Comparison of ENCODE assay signal across 9 mouse cellular contexts in genomic region chr13:93839137-93839630, GRCm38 (mm10).
DNase-seq lines count a peak whose midpoint lies in the region; ATAC-seq lines count a peak whose summit lies in the region.
"Had no signal": no experiment of that assay in that cellular context is flagged by ENCODE, and none has a peak within 500 bp of the region (broad histone marks: within the 10 kb centered on the region; RNA-seq: fewer than 3 reads in every experiment).

No protein-coding gene starts in this region.

- WGBS in hindbrain, embryonic 14.5 days, result 32% methylated on average over 10 of the region's 10 CpGs
- WGBS in midbrain, embryonic 12.5 days, result 24% methylated on average over 10 of the region's 10 CpGs

- peak overlapping the region; percentile 63 for H3K27ac ChIP-seq in hindbrain, embryonic 14.5 days
- peak overlapping the region; percentile 73 for H3K27ac ChIP-seq in midbrain, embryonic 12.5 days (replicated peaks)
- H3K27ac ChIP-seq: liver, embryonic 14.5 days had no signal

- peaks cover 18% of the 10 kb centered on the region for H3K4me1 ChIP-seq in hindbrain, embryonic 14.5 days (replicated peaks; ENCODE audit: control insufficient read depth, insufficient read depth, low read length)
- peaks cover 20% of the 10 kb centered on the region for H3K4me1 ChIP-seq in midbrain, embryonic 12.5 days

- peak; percentile 87 for ATAC-seq in hindbrain, embryonic 14.5 days (ENCODE audit: low FRiP score)
- peak; percentile 96 for ATAC-seq in midbrain, embryonic 12.5 days (ENCODE audit: low FRiP score, low read depth)

- no peaks in the 10 kb centered on the region for H3K9me3 ChIP-seq in hindbrain, embryonic 14.5 days (ENCODE audit: control insufficient read depth, low read length)
- H3K9me3 ChIP-seq in midbrain, embryonic 12.5 days, result 0 out of 2 replicates have a peak, but pooled peaks cover 9% of the 10 kb centered on the region

- H3K27me3 ChIP-seq in hindbrain, embryonic 14.5 days (ENCODE audit: control insufficient read depth, insufficient read depth, low read length), result no peaks in the 10 kb centered on the region
- no peaks in the 10 kb centered on the region; the same call in 1 of the 2 replicates for H3K27me3 ChIP-seq in midbrain, embryonic 12.5 days

- no peak overlapping the region for H3K4me3 ChIP-seq in hindbrain, embryonic 14.5 days (replicated peaks; ENCODE audit: low read length)
- H3K4me3 ChIP-seq in midbrain, embryonic 12.5 days, result no peak overlapping the region

- H3K36me3 ChIP-seq in hindbrain, embryonic 14.5 days (replicated peaks; ENCODE audit: control insufficient read depth, insufficient read depth), result no peaks in the 10 kb centered on the region
- H3K36me3 ChIP-seq in midbrain, embryonic 12.5 days, result no peaks in the 10 kb centered on the region

- H3K4me2 ChIP-seq in hindbrain, embryonic 14.5 days (replicated peaks), result 0 out of 2 replicates have a peak overlapping the region, but pooled peaks have one; percentile 2
- H3K4me2 ChIP-seq in midbrain, embryonic 12.5 days (replicated peaks), result 0 out of 2 replicates have a peak overlapping the region, but pooled peaks have one; percentile 17

- DNase-seq in adipocyte (ENCODE audit: low spot score), result peak; percentile 25
- peak; percentile 17 for DNase-seq in cerebellum, adult 8-10 months
- DNase-seq in forelimb bud, embryonic 11.5 days (ENCODE audit: low read depth, low spot score), result peak; percentile 89
- DNase-seq in hindbrain, embryonic 14.5 days (ENCODE audit: low spot score), result peak; percentile 59
- no peak for DNase-seq in spleen, adult 12 weeks (ENCODE audit: low spot score)
- no peak for DNase-seq in thymus, adult 18-20 months
- no peak for DNase-seq in natural killer cell, adult 2 months (ENCODE audit: low spot score in 2 of 2)

- H3K9ac ChIP-seq in hindbrain, embryonic 14.5 days, result peak overlapping the region; percentile 12; the same call in 1 of the 2 replicates
- H3K9ac ChIP-seq in midbrain, embryonic 12.5 days (replicated peaks), result no peak overlapping the region
- H3K9ac ChIP-seq: liver, embryonic 14.5 days had no signal

Comparison
In these comparisons a context has a peak if more than half of its experiments do, and no peak if none do; other contexts are left out.
1. DNase-seq: peak in adipocyte (single experiment), cerebellum, adult 8-10 months (single experiment), forelimb bud, embryonic 11.5 days (single experiment) and hindbrain, embryonic 14.5 days (single experiment); none in spleen, adult 12 weeks (single experiment), thymus, adult 18-20 months (0 of 2) and natural killer cell, adult 2 months (0 of 2).